Mouse (Mus musculus): ENCODE measurements around the gene Anks6.
A peak's percentile ranks its signal among the peaks of the same experiment; 100 is the strongest.

The Anks6 gene

GRCm38 (mm10) chr4:46990281-46991015 lies 66.8 kb downstream of the Anks6 start:
- peak; percentile 59 for DNase-seq (ENCODE audit: low read depth, low spot score)

GRCm38 (mm10) chr4:46989842-46990241 lies 67.4 kb downstream of the Anks6 start:
- peak; percentile 73 for DNase-seq (ENCODE audit: low read depth, low spot score)

GRCm38 (mm10) chr4:46988824-46989223 lies 68.4 kb downstream of the Anks6 start:
- no peak for DNase-seq (ENCODE audit: low read depth, low spot score)

DNA sequence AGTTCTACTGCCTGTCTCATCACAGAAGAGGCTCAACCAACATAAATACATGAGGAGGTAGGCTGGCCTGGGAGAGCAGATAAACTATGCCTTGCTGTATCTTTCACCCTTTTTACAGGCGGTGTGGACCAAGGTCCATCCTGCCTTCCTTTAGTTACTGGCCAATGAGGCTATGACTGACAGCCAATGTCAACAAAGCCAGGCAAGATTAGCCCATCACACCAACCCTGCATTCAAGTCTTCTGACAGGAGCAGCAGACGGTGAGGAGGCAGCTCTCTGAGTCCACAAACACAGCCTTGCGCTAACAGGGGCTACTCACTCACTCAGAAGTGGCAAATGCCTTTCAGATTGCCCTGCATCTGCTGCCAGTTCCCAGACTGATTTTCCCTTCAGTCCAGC lies 69.0 kb downstream of the Anks6 start:
- DNase-seq (ENCODE audit: low read depth, low spot score): no peak

GRCm38 (mm10) chr4:46987809-46988208 lies 69.4 kb downstream of the Anks6 start:
- DNase-seq (ENCODE audit: low read depth, low spot score): no peak

- DNase-seq (ENCODE audit: low read depth, low spot score): no peak
Measured at GRCm38 (mm10) chr4:46986054-46986453, 71.2 kb downstream of the Anks6 start.

DNA sequence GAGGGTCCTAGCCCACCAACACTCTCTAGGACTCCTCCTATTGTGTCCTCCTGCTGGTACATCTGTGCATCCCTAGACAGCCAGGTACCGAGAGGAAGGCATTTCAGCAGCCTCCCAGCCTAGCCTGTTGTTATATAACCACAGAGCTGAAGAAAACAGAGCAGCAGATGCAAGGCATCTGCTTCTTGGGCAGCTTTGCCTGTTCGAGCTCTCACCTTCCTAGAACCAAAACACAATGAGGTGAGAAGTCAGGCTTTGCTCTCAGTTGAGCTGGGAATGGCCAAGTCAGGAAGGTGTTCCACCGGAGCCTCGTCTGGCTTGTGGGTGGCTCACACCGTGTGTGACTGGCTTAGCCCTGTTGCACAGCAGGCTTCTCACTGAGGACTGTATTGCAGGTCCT lies 74.3 kb downstream of the Anks6 start:
- no peak for DNase-seq (ENCODE audit: low read depth, low spot score)

DNA sequence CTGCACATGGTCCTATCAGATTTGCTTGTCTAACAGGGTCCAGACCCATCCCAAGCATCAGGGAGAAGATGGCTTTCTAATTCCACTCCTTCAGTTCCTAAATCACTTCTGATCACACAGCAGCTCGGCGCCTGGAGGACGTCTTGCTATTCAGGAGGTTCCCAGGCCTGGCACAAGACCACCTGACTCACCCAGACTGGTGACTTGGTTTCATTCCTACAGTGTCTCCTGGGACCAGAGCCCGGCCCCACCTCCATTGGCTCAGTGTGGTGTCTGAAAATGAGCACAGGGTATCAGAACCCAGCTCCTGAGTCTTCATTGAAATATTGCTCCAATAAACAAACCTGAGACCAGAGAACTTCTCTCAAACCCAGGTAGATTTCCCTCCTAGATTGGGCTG lies 75.1 kb downstream of the Anks6 start:
- DNase-seq (ENCODE audit: low read depth, low spot score): no peak

DNA sequence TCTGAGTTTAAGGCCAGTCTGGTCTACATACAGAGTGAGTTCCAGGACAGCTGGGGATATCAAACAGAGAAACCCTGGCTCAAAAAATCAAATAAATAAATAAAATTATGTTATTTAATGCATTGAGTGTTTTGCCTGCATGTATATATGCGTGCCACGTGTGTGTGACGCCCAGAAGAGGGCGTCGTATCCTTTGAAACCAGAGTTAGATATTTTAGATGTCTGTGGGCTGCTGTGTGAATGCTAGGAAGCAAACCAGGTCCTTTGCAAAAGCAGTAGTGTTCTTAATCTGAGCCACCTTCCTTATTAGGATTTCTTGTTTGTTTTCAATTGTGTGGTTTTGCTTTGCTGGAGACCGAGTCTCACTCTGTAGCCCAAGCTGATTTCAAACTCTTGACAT lies 78.9 kb downstream of the Anks6 start:
- no peak for DNase-seq (ENCODE audit: low read depth, low spot score)

- no peak for DNase-seq (ENCODE audit: low read depth, low spot score)
Measured at GRCm38 (mm10) chr4:46977161-46977560, 80.1 kb downstream of the Anks6 start.

- no peak for DNase-seq (ENCODE audit: low read depth, low spot score)
Measured at GRCm38 (mm10) chr4:46976671-46977071, 80.6 kb downstream of the Anks6 start.

- DNase-seq (ENCODE audit: low read depth, low spot score): no peak
Measured at GRCm38 (mm10) chr4:46973322-46973721, 83.9 kb downstream of the Anks6 start.

GRCm38 (mm10) chr4:46967981-46968380 lies 89.2 kb downstream of the Anks6 start:
- no peak for DNase-seq (ENCODE audit: low read depth, low spot score)

- no peak for DNase-seq (ENCODE audit: low read depth, low spot score)
Measured at GRCm38 (mm10) chr4:46966551-46966950, 90.7 kb downstream of the Anks6 start.

Data from ZHBTc4 (cell line).